Mouse (Mus musculus): ENCODE measurements around the gene Impg1.

Impg1 gene

DNA sequence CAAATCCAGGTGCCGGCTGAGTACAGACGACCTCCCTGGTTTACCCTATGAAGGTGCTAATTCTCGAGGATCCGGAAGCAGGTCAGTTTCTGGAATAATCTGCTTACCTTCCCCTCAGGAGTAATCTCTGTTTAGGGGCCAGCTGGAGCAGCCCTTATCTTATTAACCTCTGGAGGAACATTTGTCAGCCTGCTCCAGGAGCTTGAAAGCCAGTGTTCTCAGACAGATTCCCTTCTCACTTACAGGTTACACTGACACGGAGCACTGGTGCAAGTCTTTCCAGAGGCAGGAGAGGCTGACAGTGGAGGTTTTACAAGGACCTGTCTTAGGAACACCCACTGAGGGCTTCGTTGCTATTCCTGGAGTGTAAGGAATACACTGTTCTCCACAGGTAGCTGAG lies at the start of gene Impg1:
Gene Impg1, minus strand, starts transcription at position 101 of the 400 bp plus-strand sequence.
- in situ Hi-C loops (cut with MboI, MseI): no loop called here

- in situ Hi-C loops (cut with MboI, MseI): no loop called here
These were observed 44.3 kb upstream of the Impg1 start for GRCm38 (mm10) chr9:80509464-80510153.

DNA sequence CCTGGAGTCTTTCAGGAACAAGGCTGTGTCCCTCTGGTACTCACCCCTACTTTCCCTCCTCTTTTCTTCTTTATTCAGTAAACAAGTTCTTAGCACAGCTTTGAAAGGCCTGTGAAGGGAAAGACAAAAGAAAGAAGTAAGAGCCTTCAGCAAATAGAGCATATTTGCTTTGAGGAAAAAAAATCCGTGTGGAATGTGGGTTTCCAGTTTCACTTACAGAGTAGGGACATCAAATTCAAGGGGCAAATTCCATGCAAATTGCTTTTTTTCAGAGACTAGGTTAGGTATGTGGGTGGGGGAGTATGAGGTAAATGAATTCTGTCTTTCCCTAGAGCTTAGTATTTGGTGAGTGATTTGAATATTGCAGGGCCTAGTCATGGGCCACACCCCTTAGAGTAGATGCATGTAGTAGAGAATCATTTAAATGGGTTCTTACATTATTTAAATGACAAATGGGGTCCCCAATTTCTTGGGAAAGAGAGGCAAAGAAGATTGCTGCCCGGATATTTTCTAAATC lies 39.3 kb upstream of the Impg1 start:
- in situ Hi-C loops (cut with MboI, MseI): no loop called here

DNA sequence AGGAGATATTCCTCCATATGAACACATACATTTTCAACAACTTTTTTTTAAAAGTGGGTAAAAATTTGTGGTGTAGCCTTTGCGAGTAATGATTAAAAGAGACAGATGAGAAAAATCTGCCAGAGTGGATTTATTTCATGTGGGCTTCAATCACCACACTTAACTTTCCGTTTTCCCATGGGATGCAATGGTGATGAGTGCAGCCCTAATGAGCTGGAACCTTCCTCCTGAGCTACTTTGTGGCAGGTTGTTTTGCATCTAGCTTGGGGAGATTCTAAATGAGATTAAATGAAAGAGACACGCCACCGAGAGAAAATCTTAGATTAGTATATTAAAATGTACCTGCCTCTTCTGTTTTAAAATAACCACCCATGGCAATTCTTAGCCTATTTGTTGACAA lies 26.3 kb upstream of the Impg1 start:
- in situ Hi-C loops (cut with MboI, MseI): no loop called here

- in situ Hi-C loops (cut with MboI, MseI): no loop called here
These were observed 4.9 kb downstream of the Impg1 start for GRCm38 (mm10) chr9:80460420-80460819.

- in situ Hi-C loops (cut with MboI, MseI): no loop called here
These were observed 14.6 kb downstream of the Impg1 start for GRCm38 (mm10) chr9:80450467-80451261.

DNA sequence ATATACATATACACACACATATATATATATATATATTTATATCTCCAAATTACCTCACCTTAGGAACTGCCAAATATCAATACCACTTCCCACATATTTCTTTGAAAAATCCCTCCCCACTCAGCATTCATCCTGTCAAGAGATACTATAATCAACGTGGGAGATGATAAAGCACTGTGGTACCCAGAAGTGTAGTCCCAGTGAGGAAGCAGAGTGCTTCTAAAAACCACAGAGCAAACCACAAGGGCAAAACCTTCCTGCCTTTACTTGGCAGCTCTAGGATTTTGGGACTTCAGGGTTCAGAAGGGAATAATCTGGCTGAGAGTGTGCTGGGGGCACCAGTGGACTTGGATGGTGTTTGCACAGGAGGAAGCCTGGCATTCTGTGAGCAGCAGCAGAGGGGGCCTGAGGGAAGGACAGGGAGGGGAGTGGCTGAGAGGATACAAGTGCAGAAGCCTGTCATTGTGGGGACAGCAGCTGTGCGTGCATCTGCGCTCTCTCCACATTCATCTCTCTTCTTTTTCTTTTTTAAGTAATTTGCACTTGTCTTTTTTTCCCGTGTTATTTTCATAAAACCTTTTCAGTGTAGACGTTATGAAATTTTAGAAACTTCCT lies 24.1 kb downstream of the Impg1 start:
- in situ Hi-C loops (cut with MboI, MseI): loop anchor here (10.0 kb wide), 1 partner anchor 644 kb away; no protein-coding TSS in a partner anchor

- in situ Hi-C loops (cut with MboI, MseI): no loop called here
These were observed 73.9 kb downstream of the Impg1 start for GRCm38 (mm10) chr9:80391404-80391803.

DNA sequence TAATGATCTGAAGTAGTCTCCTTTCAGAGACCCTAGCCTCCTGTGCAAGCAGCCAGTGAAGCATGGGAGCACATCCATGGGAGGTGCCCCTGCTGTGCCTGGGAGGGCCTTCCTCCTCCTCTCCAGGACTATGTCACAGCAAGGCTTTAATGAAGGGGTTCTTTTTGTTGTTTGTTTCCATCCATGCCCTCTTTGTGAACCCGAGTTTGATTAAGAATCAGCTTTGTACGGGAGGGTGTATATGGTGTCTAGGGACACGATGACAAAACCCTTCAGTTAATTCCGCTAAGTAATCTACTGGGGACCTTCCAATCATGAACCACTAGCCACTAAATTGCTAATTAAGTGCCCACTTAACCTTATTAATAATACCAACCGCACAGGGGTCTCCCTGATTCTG lies 74.3 kb downstream of the Impg1 start:
- in situ Hi-C loops (cut with MboI, MseI): no loop called here

GRCm38 (mm10) chr9:80387890-80388289 lies 77.4 kb downstream of the Impg1 start:
- in situ Hi-C loops (cut with MboI, MseI): loop anchor here (10.0 kb wide), 1 partner anchor 1587 kb away; no protein-coding TSS in a partner anchor

DNA sequence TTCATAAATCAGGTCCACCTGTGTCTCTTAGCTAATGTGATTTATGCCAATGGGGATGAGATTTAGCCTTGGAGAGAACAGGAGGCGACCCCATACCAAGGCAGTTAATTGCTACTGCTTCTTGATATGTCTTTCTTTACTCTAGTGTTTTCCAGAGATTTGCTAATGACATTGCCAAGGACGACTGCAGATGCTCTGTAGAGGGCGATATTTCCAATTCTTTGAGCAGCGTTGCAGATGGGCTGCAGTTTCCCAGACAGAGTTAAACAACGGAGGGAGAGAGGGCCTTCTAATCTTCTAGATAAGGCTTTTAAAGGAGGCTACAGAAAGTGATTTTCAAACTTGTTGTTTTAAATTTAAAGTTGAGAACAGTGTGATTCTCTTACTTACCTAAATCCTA lies 78.8 kb downstream of the Impg1 start:
- in situ Hi-C loops (cut with MboI, MseI): loop anchor here (10.0 kb wide), 1 partner anchor 1588 kb away; no protein-coding TSS in a partner anchor

DNA sequence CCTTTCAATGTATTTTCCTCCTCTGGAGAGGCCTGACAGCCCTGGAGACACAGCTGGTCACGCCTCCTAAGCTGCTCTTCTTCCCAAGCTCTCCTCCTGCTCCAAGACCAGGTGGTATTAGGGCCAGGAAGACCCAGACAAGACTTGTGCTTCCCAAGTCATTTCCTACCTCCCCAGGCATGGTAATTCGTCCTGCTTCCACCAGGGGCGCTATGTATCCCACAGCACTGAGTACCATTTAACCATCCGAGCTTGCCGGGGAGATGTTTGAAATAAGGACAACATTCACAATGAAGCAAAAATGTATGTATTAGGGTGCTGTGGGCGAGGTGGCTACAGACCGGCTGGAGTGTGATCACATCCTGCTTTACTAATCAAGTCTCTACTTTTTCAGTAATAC lies 79.3 kb downstream of the Impg1 start:
- in situ Hi-C loops (cut with MboI, MseI): loop anchor here (10.0 kb wide), 1 partner anchor 1589 kb away; no protein-coding TSS in a partner anchor

- in situ Hi-C loops (cut with MboI, MseI): loop anchor here (10.0 kb wide), 1 partner anchor 1592 kb away; no protein-coding TSS in a partner anchor
These were observed 82.6 kb downstream of the Impg1 start for GRCm38 (mm10) chr9:80382711-80383110.

DNA sequence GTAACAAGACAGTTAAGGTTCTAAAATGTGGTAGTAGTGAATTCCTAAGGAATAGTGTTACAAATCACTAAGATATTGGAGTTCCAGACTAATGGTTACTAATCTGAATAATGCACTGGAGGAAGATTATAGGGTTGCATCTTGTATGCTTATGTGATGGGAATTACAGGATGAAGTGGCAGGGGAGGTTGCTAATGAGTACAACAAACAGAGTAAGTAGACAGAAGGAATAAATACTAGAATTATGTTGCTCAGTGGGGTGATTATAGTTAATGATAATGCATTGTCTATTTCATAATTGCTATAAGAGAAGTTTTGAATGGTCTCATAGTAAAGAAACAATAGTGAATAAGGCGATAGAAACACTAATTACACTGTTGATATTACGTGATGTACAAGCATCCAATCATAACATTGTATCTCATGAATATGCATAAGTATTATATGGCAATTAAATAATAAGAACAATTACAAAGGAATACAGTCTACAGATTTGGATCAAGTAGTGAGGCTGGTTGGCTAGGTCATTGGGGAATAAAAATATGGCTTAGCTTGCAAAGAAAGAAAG lies 85.1 kb downstream of the Impg1 start:
- in situ Hi-C loops (cut with MboI, MseI): loop anchor here (10.0 kb wide), 1 partner anchor 1595 kb away; no protein-coding TSS in a partner anchor

DNA sequence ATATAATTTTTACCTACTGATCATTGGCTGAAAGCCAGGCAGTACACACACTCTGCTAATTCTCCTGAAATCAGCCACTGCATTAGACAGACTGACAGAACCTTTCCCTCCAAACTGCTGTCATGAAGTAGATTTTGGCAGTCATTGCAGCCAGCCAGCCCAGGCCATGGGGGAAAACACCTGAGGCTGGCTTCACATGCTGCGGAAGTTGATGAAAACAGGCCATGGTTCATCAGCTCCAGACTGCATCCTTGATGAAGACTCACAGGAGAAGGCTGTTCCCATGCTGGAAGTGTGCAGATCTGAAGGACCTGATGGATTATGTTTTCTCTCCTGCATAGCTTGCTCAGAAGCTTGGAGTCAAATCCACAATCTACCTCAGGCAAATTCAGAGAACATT lies 91.2 kb downstream of the Impg1 start:
- in situ Hi-C loops (cut with MboI, MseI): no loop called here

DNA sequence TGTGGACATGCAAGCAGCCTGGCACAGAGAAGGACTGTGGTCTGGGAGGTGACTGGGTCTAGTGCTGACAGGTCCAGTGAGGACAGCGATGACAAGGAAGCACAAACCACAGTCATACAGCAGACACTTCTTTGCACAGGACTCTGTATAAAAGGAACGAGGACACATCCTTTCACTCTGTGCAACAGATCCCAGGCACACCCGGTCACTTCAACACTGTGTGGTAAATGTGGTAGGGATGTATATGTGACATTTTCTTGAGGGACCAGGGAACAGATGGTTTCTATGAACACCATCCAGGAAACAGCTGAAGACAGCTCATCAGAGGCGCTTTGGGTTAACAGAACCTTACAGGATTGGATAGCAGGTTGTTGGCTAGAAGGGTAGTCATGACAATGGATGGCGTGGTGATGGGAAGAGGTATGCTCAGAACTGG lies 92.0 kb downstream of the Impg1 start:
- in situ Hi-C loops (cut with MboI, MseI): no loop called here

DNA sequence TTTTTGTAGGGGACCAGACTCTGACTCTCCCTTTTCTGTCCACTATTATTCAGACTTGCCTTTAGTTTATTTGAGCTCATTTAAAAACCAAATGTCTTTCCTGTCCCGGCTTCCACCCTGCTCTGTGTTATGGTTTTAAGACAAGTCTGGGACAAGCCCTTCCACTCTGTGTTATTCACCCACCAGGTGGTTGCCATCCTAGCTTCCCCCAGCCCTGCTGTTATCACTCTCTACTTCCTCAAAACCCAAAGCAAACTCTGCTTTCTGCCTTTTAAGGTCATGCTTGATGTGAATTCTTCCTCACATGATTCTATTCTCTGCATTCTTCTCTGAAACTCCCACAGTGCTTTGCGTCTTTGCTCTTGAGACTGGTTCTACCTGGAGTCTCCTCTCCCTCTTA lies 96.6 kb downstream of the Impg1 start:
- in situ Hi-C loops (cut with MboI, MseI): no loop called here

- in situ Hi-C loops (cut with MboI, MseI): no loop called here
These were observed 97.6 kb downstream of the Impg1 start for GRCm38 (mm10) chr9:80367520-80368204.

DNA sequence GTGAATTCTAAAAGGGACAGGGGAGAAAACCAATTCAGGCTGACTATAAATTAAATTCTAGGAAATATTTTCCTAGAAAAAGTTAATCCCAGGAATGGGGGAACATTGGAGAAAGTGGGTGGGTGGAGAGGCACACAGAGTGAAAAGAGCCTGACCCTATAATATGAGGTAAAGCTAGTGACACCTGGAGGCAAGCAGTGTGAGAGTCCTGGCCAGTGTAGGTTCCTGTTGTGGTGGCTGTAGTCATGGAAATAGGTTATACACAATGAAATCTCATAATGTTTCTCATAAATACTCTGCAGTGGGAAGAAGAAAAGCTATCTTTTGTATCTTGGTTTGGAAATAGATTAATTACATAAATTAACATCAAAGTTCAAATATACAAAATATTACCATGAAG lies 105.2 kb downstream of the Impg1 start:
- in situ Hi-C loops (cut with MboI, MseI): no loop called here

GRCm38 (mm10) chr9:80351678-80352331 lies 113.5 kb downstream of the Impg1 start:
- in situ Hi-C loops (cut with MboI, MseI): no loop called here

DNA sequence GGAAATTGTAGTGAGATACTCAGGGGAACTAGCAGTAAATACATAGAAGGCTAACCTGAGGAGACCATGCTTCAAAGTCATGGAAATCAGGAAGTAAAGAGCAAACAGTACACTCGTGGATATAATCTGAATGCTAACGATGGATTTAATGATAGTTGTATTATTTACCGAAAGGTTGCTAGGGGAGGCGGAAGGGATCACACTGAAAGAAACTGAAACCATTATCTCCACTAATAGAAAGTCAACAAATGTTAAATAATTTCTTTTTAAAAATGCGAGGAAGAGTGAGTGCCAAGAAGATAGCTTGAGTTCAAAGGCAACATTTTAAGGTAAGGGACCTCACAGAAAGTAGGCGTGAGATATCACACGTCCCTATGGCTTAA lies 114.0 kb downstream of the Impg1 start:
- in situ Hi-C loops (cut with MboI, MseI): no loop called here
